Mouse (Mus musculus) right cerebral cortex, postnatal 36 days (tissue): ENCODE data around the gene Gsg1l.

ENCODE experiments used
- DNase-seq, 2 experiments: peaks; one replicate each; pipeline ENCODE4 v3.0.0; 2022; ENCODE audit warnings: low spot score in 2 of 2, mixed read lengths in 1 of 2

Gsg1l gene

GRCm38 (mm10) chr7:125865234-125865633 lies 217.0 kb downstream of the Gsg1l start:
- no peak for DNase-seq

GRCm38 (mm10) chr7:125864026-125864425 lies 218.2 kb downstream of the Gsg1l start:
- no peak for DNase-seq

GRCm38 (mm10) chr7:125860421-125860820 lies 221.8 kb downstream of the Gsg1l start:
- DNase-seq: no peak

- no peak for DNase-seq
These were observed 222.6 kb downstream of the Gsg1l start for GRCm38 (mm10) chr7:125859564-125859963.

GRCm38 (mm10) chr7:125847528-125847866 lies 234.7 kb downstream of the Gsg1l start:
- peak in 1 of 2 experiments; percentile 34 for DNase-seq

- DNase-seq: peak; percentile 6 to 16
These were observed 235.2 kb downstream of the Gsg1l start for GRCm38 (mm10) chr7:125846866-125847527.

- DNase-seq: no peak
These were observed 236.6 kb downstream of the Gsg1l start for GRCm38 (mm10) chr7:125845611-125846010.

- no peak for DNase-seq
These were observed 244.0 kb downstream of the Gsg1l start for GRCm38 (mm10) chr7:125838078-125838742.

GRCm38 (mm10) chr7:125833471-125833870 lies 248.7 kb downstream of the Gsg1l start:
- no peak for DNase-seq

GRCm38 (mm10) chr7:125832767-125833166 lies 249.4 kb downstream of the Gsg1l start:
- no peak for DNase-seq

- no peak for DNase-seq
These were observed 253.0 kb downstream of the Gsg1l start for GRCm38 (mm10) chr7:125829121-125829666.

- DNase-seq: no peak
These were observed 253.7 kb downstream of the Gsg1l start for GRCm38 (mm10) chr7:125828561-125828960.
